Mouse (Mus musculus) mouse trophoblast stem cell (cell line): ENCODE data around the gene Rbfox3.

ENCODE experiments used
- in situ Hi-C, 2 experiments: fragments of 300-500 bp; cut with MseI, MboI; formaldehyde crosslinking; loops; 2 replicates in 1 of 2; 3 replicates in 1 of 2; pipeline ENCODE4 v1.15.1; 2025

Rbfox3 gene

GRCm38 (mm10) chr11:118760296-118760988, 151.0 kb downstream of the Rbfox3 start:
- in situ Hi-C loops = no loop called here

- in situ Hi-C loops = no loop called here
These were observed 152.2 kb downstream of the Rbfox3 start for GRCm38 (mm10) chr11:118759228-118759627.

GRCm38 (mm10) chr11:118758277-118758990, 153.0 kb downstream of the Rbfox3 start:
- in situ Hi-C loops = no loop called here

GRCm38 (mm10) chr11:118757488-118757887, 153.9 kb downstream of the Rbfox3 start:
- in situ Hi-C loops = no loop called here

GRCm38 (mm10) chr11:118755003-118755402, 156.4 kb downstream of the Rbfox3 start:
- in situ Hi-C loops = no loop called here

GRCm38 (mm10) chr11:118754535-118754934, 156.9 kb downstream of the Rbfox3 start:
- in situ Hi-C loops = no loop called here

- in situ Hi-C loops = no loop called here
These were observed 159.3 kb downstream of the Rbfox3 start for GRCm38 (mm10) chr11:118751879-118752616.

- in situ Hi-C loops = no loop called here
These were observed 160.6 kb downstream of the Rbfox3 start for GRCm38 (mm10) chr11:118750745-118751330.

GRCm38 (mm10) chr11:118749541-118749940, 161.9 kb downstream of the Rbfox3 start:
- in situ Hi-C loops = no loop called here

- in situ Hi-C loops = no loop called here
These were observed 162.8 kb downstream of the Rbfox3 start for GRCm38 (mm10) chr11:118748622-118749021.

- in situ Hi-C loops = no loop called here
These were observed 166.1 kb downstream of the Rbfox3 start for GRCm38 (mm10) chr11:118745279-118745678.

GRCm38 (mm10) chr11:118744782-118745181, 166.6 kb downstream of the Rbfox3 start:
- in situ Hi-C loops = loop anchor here in 1 of 2 experiments (5.0 kb wide), 1 partner anchor 172 kb away; no protein-coding TSS in a partner anchor

- in situ Hi-C loops = loop anchor here in 1 of 2 experiments (5.0 kb wide), 1 partner anchor 170 kb away; no protein-coding TSS in a partner anchor
These were observed 168.6 kb downstream of the Rbfox3 start for GRCm38 (mm10) chr11:118742762-118743161.

GRCm38 (mm10) chr11:118741262-118741661, 170.1 kb downstream of the Rbfox3 start:
- in situ Hi-C loops = loop anchor here in 1 of 2 experiments (5.0 kb wide), 1 partner anchor 169 kb away; no protein-coding TSS in a partner anchor

GRCm38 (mm10) chr11:118740001-118740400, 171.4 kb downstream of the Rbfox3 start:
- in situ Hi-C loops = loop anchor here in 1 of 2 experiments (5.0 kb wide), 1 partner anchor 168 kb away; no protein-coding TSS in a partner anchor

GRCm38 (mm10) chr11:118738855-118739832, 172.3 kb downstream of the Rbfox3 start:
- in situ Hi-C loops = no loop called here

GRCm38 (mm10) chr11:118738323-118738722, 173.1 kb downstream of the Rbfox3 start:
- in situ Hi-C loops = no loop called here

- in situ Hi-C loops = no loop called here
These were observed 173.6 kb downstream of the Rbfox3 start for GRCm38 (mm10) chr11:118737821-118738220.

GRCm38 (mm10) chr11:118736993-118737392, 174.4 kb downstream of the Rbfox3 start:
- in situ Hi-C loops = no loop called here

GRCm38 (mm10) chr11:118731655-118732054, 179.7 kb downstream of the Rbfox3 start:
- in situ Hi-C loops = no loop called here
